Mouse (Mus musculus) layer of hippocampus, adult 18-20 months (tissue): Measurements from ENCODE around the gene Shisa9. TPM values are rescaled to one million over a fixed set of nuclear protein-coding genes. Genes with fewer than 3 reads are reported as not detected.

Experiments
- DNase-seq, 2 experiments: peaks; one replicate each; pipeline ENCODE4 v3.0.0; 2022; ENCODE audit warnings: low spot score in 2 of 2
- total RNA-seq, 2 experiments: library from RNA; stranded (reverse); gene quantifications; 2 replicates each; pipeline ENCODE4 v1.2.3; 2021

The Shisa9 gene
- total RNA-seq, 2 experiments from 2014 or later = 54.2 to 55.1 TPM

- DNase-seq = no peak
These were observed 212.9 kb downstream of the Shisa9 start for GRCm38 (mm10) chr16:12196841-12197240.

DNA sequence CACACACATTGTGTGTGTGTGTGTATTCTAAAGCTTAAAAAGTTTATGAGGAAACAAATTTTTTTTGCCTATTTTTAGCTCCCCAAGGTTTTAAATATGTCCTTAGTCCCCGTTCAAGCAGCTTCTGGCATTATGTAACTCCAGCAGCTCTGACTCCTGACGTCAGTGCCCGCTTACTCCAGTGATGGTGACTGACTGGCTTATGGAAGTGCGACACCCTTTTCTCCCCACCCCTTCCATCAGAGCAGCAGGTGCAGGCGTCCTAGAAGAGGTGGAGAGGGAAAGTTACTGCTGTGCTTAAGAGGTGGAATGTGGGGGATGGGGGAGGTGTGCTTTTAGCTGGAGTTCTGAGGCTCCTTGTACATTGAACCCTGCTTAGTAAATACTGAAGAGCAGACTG lies 213.7 kb downstream of the Shisa9 start:
- DNase-seq = peak in 1 of 2 experiments; percentile 54

- peak in 1 of 2 experiments; percentile 40 for DNase-seq
These were observed 217.3 kb downstream of the Shisa9 start for GRCm38 (mm10) chr16:12201216-12201615.

DNA sequence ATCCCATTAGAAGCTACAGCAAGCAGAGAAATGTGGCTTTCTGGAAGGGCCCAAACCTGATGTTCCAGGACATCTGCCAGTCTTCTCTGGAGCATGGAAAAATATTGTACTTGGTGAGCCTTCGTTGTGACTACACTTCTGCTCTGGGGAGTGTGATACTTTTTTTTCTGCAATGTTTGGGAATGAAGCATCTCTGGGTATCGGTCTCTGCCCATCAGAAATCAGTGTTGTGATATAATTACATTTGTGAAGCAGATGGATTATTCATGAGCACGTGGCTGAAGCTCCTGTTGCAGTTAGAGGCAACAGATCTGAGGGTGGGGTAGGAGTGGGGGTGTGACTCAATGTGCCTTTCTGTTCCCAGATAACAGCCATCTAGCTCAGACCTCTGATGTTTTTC lies 218.2 kb downstream of the Shisa9 start:
- peak; percentile 66 to 85 for DNase-seq

GRCm38 (mm10) chr16:12203055-12203454 lies 219.1 kb downstream of the Shisa9 start:
- DNase-seq = no peak

DNA sequence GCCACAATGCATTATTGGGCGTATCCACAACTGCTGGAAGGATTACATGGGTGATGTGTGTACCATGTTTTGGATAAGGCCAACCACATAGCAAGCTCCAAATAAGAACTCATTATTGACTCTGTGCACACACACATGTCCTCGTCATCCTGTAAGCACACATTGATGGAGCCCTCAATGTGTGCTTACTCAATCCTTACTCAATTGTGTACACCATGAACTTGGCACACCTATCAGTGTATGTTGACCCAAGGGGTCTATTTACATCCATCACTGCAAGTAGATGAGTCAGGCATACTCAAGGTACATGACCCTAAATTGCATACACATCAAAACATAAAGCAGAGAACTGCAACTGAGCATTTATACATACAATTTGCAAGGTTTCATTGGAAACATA lies 220.5 kb downstream of the Shisa9 start:
- DNase-seq = no peak

DNA sequence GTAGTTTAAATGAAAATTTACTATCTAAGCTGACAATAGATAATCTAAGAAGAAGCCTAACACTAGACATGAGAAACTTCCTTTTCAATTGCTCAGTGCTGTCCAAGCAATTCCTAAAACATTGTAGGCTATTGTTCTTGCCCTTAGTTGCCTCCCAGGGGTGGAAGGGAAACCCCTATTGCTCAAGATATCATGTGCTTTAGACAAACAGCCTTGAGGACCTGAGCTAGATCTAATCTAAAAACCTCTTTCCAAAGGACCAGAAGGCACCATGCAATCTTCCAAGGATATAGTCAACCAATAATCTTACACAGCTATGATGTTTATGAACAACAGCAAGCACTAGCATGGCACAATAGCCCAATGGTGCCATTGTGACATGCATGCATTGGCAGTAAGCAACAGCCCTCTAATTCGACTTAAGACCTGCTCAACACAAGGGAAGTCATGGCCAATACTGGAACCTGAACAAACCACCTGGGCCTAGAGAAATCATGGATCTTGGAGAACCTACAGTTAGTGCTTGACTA lies 222.6 kb downstream of the Shisa9 start:
- DNase-seq = no peak

DNA sequence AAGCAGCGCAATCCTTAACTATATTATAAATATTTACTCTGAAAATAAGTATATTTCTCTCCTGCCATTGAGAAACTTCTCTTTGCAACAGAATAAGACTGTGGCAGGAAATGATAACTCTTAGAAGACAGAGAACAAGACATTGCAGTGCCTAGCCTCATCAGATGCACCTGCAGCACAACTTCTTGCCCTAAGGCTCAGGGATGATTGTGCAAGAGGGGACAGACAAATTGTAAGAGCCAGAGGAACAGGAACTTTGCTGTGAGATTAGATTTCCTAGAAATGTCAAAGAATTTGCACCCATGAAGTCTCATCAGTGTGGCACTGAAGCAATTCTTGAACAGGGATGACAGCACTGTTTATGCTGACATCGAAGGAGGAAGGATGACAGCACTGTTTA lies 223.0 kb downstream of the Shisa9 start:
- no peak for DNase-seq

- no peak for DNase-seq
These were observed 225.4 kb downstream of the Shisa9 start for GRCm38 (mm10) chr16:12209355-12209754.

DNA sequence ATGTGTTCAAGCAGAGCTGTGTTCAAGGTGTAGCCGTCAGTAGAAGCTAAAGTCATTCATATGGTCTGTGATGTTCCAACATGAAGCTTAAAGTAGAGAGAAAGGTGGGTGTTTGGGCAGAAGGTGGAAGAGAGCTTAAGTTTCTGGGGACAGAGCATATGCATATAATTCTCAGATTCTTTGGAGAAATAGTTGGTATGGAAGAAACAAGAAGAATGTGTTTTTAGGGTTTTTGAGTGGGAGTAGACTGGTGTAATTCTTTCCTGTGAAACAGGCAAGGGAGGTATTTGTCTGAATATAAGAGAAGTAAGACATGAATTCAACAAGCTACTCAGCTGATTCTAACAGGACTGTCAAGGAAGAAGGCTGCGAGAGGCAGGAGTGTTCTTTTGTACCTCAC lies 225.9 kb downstream of the Shisa9 start:
- no peak for DNase-seq

DNA sequence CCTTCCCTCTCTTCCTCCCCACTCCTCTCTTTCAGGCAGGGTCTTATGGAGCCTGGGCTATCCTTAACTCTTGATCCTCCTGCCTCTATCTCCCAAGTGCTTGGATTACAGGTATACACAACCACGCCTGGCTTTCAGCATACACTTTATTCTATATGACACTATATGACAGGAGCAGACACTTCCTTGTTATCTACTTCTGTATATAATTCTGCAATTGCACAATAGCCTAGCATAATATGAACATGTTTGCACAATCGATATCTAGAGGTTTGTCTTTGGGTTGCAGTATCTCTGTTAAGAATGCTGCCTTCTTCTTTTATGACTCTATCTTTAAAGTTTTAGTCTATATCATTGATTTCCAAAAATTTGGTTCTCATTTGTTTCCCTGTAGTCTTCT lies 230.1 kb downstream of the Shisa9 start:
- DNase-seq = no peak

- no peak for DNase-seq
These were observed 233.6 kb downstream of the Shisa9 start for GRCm38 (mm10) chr16:12217289-12218150.

DNA sequence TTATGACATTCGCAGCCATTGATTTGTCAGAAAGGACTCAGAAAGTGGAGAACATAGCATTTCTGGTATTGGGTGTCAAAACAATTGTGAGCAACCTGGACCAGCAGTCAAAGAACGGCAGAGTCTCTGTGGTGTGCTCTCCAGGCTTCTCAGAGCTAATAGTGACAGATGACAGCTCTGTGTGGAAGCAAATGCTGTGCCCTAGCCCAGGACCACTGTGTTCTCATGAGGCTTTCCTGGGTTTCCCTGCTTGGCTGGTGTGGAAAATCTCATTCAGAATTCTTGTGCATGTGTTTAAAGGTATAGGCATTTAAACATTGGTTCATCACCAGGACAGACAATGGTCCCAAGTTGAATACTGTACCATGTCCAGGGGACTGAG lies 234.2 kb downstream of the Shisa9 start:
- DNase-seq = no peak

DNA sequence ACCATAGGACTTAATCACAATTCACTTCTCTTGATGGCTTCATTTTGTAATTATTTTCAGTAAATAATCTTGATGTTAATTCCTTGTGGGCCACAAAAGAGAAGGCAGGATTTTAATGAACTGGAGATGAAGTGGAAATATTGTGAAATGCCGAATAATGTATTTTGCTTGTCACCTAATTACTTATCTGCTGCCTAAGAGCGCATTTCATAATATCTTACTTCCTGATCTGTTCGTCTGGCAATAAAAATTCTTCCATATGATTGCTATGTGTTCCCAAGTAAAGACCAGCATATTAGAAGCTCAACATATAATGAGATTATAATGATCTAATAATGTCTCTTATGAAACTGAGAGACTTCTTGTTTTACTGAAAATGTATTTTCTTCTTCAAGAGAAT lies 235.9 kb downstream of the Shisa9 start:
- no peak for DNase-seq

DNA sequence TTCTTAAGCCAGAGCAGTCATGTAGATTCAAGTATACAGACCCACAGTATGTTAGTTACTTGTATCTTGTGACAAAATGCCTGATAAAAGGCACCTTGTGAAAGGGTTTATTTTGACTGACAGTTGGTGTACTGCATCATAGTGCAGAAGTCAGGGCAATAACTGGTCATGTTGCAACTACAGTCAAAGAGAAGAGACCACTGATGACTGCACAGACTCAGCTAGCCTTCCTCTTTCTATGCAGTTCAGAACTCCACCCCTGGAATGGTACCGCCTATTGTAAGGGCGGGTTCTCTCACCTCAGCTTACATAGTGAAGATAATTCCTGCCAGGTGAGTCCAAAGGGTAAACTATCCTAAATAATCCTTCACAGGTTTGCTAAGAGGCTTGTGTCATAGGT lies 239.6 kb downstream of the Shisa9 start:
- no peak for DNase-seq

GRCm38 (mm10) chr16:12226937-12227336 lies 243.0 kb downstream of the Shisa9 start:
- peak in 1 of 2 experiments; percentile 61 for DNase-seq

DNA sequence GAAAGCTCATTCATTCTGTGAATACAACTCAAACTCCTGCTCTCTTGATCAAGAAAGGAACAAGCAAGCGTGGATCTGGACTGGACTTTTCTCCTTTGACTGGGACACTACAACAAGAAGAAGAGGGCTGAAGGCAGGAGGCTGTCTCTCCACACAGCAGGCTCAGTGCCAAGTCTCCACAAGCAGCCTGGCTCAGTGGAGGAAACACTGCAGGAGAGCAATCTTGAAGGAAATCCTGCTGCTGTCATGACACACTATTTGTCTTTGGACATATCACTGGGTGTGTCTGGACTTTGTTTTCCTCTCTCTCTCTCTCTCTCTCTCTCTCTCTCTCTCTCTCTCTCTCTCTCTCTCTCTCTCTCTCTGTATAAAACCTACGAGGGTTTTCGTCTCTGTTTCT lies 249.4 kb downstream of the Shisa9 start:
- no peak for DNase-seq

- DNase-seq = no peak
These were observed 250.4 kb downstream of the Shisa9 start for GRCm38 (mm10) chr16:12234289-12234688.

GRCm38 (mm10) chr16:12238611-12239010 lies 254.7 kb downstream of the Shisa9 start:
- DNase-seq = no peak

DNA sequence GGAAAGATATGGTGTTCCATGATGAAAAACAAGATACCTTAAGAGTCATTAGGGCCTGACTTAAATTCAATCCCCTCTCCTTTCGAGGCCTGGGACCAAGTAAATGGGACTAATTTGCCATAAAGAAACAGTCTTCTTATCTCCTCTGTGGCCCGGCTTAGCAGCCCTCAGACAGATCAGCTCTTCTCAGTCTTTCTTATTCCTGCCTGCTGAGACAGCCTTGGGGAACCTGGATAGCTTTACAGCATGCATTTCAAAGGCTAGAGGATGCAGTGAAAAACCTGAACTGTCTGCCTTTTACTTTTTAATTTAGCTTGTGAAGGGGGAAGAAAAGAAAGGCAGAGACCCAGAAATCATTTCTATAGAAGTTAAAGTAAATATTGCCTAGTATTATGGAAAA lies 275.4 kb downstream of the Shisa9 start:
- no peak for DNase-seq

DNA sequence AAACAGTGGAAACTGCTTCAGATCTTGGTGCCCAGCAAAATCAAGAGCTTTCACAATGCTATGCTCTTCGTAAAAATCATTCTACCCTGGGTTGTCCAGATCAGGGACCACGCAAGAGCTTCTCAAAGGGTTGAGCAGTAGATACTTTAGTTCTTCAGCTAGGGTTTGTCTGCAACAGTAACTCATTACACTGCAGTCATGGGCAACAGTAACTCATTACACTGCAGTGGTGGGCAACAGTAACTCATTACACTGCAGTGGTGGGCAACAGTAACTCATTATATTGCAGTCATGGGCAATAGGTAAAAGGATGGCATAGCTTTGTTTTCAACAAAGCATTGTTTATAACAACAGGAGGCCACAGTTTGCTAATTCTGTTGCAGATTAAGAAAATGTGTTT lies 281.9 kb downstream of the Shisa9 start:
- no peak for DNase-seq

DNA sequence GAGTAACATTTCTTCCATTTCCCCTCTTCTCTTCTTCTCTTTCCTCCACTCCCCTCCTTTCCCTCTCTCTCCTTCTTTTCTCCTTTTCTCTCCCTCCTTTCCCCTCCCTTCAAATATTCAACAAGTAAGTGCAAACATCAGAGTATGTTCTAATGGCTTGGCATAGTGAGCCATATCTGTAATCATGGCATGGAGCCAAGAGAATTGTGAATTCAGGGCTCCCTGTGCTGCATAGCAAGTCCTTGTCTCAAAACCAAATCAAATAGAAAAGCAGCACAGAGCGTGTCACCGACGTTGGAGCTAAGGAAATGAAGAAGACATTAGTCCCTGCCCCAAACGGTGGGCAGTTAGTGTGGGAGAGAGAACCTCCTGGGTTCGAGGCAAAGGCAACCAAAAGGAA lies 316.6 kb downstream of the Shisa9 start:
- peak in 1 of 2 experiments; percentile 18 for DNase-seq

GRCm38 (mm10) chr16:12303420-12303819 lies 319.5 kb downstream of the Shisa9 start:
- no peak for DNase-seq
